Mouse (Mus musculus): ENCODE results near the gene Nudt1. TPM values are rescaled to one million over a fixed set of nuclear protein-coding genes. Genes with fewer than 3 reads are reported as not detected.

Nudt1 gene
- polyA plus RNA-seq (2015; fragmentation: Illumina TruSeq; extraction: RNeasy Lipid Tissue Mini Kit (QIAGEN cat#74804); ENCODE audit: insufficient read depth, low replicate concordance) = 9.8 TPM

DNA sequence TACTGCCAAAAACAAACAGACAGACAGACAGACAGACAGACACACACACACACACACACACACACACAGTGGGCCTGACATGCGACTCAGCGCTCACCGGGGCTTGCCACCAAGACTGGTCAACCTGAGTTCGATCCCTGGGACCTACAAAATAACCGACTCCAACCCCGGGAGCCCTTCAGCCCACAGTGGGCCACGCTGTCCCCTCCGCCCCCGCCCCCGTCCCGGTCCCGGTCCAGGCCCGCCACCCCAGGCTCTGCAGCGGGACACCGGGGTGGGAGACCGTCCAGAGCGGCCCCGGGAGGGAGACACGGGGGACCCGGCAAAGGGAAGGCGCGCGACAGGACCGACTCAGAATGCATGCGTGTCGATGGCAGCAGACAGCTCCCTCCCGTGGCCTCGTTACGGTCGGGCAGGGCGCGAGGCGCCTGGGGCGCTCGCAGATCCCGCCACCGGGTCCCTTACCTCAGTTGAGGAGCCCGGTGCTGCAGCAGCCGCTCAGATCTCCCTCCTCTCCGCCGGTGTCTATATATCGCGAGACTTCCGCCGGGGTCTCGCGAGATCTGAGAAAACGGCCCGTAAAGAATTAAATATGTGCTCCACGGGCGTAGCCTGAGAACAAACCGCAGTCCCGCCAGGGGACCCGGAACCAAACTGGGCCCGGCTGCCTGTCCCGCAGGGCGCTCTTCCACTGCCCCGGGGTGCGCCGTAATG, at the start of gene Nudt1, which contains the start of gene Mad1l1:
Nudt1 (plus strand) TSS at position 615 of the 714 bp plus-strand sequence.
Mad1l1 (minus strand) TSS at position 511 of the 714 bp plus-strand sequence.

DNA sequence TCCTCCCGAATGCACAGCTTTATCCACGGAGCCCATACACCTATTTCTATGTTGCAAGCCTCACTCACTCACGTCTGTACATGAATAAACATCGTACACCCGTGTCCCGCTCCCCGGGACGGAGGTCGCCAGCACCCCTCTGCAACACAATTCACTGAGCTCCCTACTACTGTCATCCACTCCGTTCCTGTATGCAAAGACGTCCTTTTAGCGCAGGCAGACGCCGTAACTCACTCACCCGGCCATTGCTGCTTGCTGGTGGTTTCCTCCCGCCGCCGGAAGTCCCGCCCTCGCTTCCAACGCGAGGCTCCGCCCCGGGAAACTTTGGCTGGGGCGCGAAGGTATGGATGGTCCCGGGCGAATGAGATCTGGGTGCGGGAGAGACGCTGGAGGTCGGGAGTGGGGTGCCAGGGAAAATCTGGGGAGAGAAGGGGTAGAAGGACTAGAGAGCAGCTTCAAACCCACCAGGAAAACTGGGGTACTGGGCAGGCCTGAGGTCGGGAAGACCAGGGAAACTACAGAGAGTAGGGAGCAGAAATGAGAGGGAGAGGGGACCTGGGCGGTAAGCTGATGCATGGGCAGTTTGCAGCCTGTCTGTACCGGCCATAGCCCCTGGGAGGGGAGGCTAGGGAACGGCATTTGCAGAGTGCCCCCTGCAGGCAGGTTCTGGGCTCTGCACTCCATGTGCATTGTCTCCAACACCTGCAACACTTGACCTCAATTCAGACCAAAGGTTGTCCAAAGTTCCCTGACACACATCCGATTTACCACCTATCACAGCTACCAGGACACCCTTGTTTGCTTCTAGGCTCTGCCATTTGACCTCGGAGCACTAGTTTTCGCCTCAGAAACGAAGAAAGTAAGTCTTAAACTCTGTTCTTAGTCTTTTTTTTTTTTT, 10.4 kb downstream of the Nudt1 start, which contains the start of gene Mrm2:
Mrm2 (minus strand) TSS at position 284 of the 898 bp plus-strand sequence.

Other genes with a start within 250 kb of the Nudt1 start
- gene Mad1l1, start 104 bp upstream of the Nudt1 start, polyA plus RNA-seq (2015; fragmentation: Illumina TruSeq; extraction: RNeasy Lipid Tissue Mini Kit (QIAGEN cat#74804); ENCODE audit: insufficient read depth, low replicate concordance) = 5.5 TPM
- 2.8 TPM for gene Mrm2, start 10.2 kb downstream of the Nudt1 start, polyA plus RNA-seq (2015; fragmentation: Illumina TruSeq; extraction: RNeasy Lipid Tissue Mini Kit (QIAGEN cat#74804); ENCODE audit: insufficient read depth, low replicate concordance)
- 33.1 TPM for gene Snx8, start 67.6 kb downstream of the Nudt1 start, polyA plus RNA-seq (2015; fragmentation: Illumina TruSeq; extraction: RNeasy Lipid Tissue Mini Kit (QIAGEN cat#74804); ENCODE audit: insufficient read depth, low replicate concordance)
- 107 TPM for gene Eif3b, start 97.7 kb downstream of the Nudt1 start, polyA plus RNA-seq (2015; fragmentation: Illumina TruSeq; extraction: RNeasy Lipid Tissue Mini Kit (QIAGEN cat#74804); ENCODE audit: insufficient read depth, low replicate concordance)
- not detected for gene Gm4869, start 124.0 kb downstream of the Nudt1 start, polyA plus RNA-seq (2015; fragmentation: Illumina TruSeq; extraction: RNeasy Lipid Tissue Mini Kit (QIAGEN cat#74804); ENCODE audit: insufficient read depth, low replicate concordance)
- gene Chst12, start 183.9 kb downstream of the Nudt1 start, polyA plus RNA-seq (2015; fragmentation: Illumina TruSeq; extraction: RNeasy Lipid Tissue Mini Kit (QIAGEN cat#74804); ENCODE audit: insufficient read depth, low replicate concordance) = 6.2 TPM
- gene Grifin, start 243.4 kb downstream of the Nudt1 start, polyA plus RNA-seq (2015; fragmentation: Illumina TruSeq; extraction: RNeasy Lipid Tissue Mini Kit (QIAGEN cat#74804); ENCODE audit: insufficient read depth, low replicate concordance) = not detected

Data from spleen, adult 10 weeks (tissue).